Mouse (Mus musculus): ENCODE results near the gene Gm20388. TPM values are rescaled to one million over a fixed set of nuclear protein-coding genes. Genes with fewer than 3 reads are reported as not detected.
A peak's percentile ranks its signal among the peaks of the same experiment; 100 is the strongest.

Gm20388 gene
- polyA plus RNA-seq, 1 experiment from 2014 or later: not detected

DNA sequence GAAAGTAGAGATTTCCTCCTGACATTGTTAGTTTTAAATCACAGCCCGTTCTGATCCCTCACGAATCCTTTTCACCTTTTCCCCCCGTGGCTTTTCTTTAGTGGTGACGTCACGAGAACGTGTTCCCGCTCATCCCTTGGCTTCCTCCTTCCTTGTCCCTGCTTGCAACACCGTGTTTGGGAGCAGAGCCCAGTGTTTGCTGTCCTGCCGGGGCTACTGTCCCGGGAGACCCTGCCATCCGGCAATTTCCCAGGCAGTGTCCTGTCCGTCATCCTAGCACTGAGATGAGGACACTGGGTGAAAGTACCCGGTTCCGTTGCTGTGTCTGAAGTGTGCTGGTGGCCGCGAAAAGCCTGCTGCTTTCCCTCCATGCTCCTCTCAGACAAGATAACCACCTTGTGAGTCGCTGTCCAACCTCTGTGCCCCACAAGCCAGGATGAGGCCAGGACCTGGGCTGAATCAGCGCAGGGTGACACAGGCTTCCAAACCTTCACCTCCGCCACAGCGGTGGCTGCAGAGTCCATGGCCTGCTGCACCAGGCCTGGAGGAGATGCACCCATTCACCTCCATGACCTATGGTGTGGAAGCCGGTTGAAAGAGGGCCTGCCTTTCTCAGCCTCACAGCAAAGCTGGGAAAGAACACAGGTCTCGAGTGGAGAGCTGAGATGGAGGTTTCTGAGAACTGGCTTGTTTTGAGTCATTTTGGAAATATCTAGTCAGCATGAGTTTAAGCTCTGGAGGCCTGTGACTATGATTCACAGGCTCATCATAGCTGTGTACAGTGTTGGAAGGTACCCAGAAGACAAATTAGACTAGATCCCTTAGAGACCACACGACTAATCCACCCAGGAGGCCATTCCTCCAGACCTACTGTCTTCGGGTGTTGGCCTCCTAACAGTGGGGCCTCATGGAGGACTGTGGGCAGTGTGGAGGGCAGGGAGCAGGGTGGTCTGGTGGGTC, 4367.6 kb downstream of the Gm20388 start:
- Histone ChIP-seq H3K4me3 (ENCODE audit: low read length) (no peak overlapping the region), H3K27me3 (ENCODE audit: control insufficient read depth, insufficient read depth, low read length) (no peaks in the 10 kb centered on the region), H3K4me2 (replicated peaks; ENCODE audit: low read depth, low read length) (no peak overlapping the region), H3K9ac (ENCODE audit: low read depth, low read length) (no peak overlapping the region), H3K27ac (ENCODE audit: low read depth, low read length) (no peak overlapping the region), H3K9me3 (ENCODE audit: control insufficient read depth, low read length) (no peaks in the 10 kb centered on the region), H3K4me1 (ENCODE audit: control insufficient read depth, insufficient read depth, low read length) (peaks cover 13% of the 10 kb centered on the region), H3K36me3 (ENCODE audit: control insufficient read depth, insufficient read depth, low read length) (no peaks in the 10 kb centered on the region)
- WGBS: 78% methylated on average over 24 of the region's 24 CpGs
- no peak for ATAC-seq (ENCODE audit: low FRiP score, low TSS enrichment)

- H3K9ac ChIP-seq (ENCODE audit: low read depth, low read length): no peak overlapping the region
- no peak for ATAC-seq (ENCODE audit: low FRiP score, low TSS enrichment)
- H3K27ac ChIP-seq (ENCODE audit: low read depth, low read length): no peak overlapping the region
- no peaks in the 10 kb centered on the region for H3K27me3 ChIP-seq (ENCODE audit: control insufficient read depth, insufficient read depth, low read length)
- 84% methylated on average over 7 of the region's 7 CpGs for WGBS
- no peaks in the 10 kb centered on the region for H3K9me3 ChIP-seq (ENCODE audit: control insufficient read depth, low read length)
- no peak overlapping the region for H3K4me3 ChIP-seq (ENCODE audit: low read length)
- H3K36me3 ChIP-seq (ENCODE audit: control insufficient read depth, insufficient read depth, low read length): no peaks in the 10 kb centered on the region
- H3K4me1 ChIP-seq (ENCODE audit: control insufficient read depth, insufficient read depth, low read length): peaks cover 17% of the 10 kb centered on the region
- H3K4me2 ChIP-seq (replicated peaks; ENCODE audit: low read depth, low read length): no peak overlapping the region
Measured at GRCm38 (mm10) chr8:124278956-124279689, 4368.5 kb downstream of the Gm20388 start.

DNA sequence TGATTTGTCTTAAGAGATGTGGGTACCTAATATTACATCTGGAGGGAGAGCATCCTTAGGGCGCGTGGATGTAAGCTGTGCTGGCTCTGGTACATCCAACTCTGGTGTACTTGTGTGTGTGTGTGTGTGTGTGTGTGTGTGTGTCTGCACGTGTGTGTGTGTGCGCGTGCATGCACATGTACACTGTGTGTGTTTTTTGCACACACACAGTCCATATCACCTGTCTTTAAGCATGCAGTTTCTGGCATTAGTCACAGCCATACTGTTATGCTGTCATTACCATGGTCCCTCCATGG, 4369.0 kb downstream of the Gm20388 start:
- Histone ChIP-seq H3K9me3 (ENCODE audit: control insufficient read depth, low read length) (no peaks in the 10 kb centered on the region), H3K36me3 (ENCODE audit: control insufficient read depth, insufficient read depth, low read length) (no peaks in the 10 kb centered on the region), H3K27ac (ENCODE audit: low read depth, low read length) (no peak overlapping the region), H3K4me1 (ENCODE audit: control insufficient read depth, insufficient read depth, low read length) (peaks cover 23% of the 10 kb centered on the region), H3K4me2 (replicated peaks; ENCODE audit: low read depth, low read length) (no peak overlapping the region), H3K27me3 (ENCODE audit: control insufficient read depth, insufficient read depth, low read length) (no peaks in the 10 kb centered on the region), H3K9ac (ENCODE audit: low read depth, low read length) (no peak overlapping the region), H3K4me3 (ENCODE audit: low read length) (no peak overlapping the region)
- 99% methylated on average over 5 of the region's 5 CpGs for WGBS
- ATAC-seq (ENCODE audit: low FRiP score, low TSS enrichment): no peak

GRCm38 (mm10) chr8:124281700-124282541, 4371.3 kb downstream of the Gm20388 start:
- Histone ChIP-seq H3K9ac (ENCODE audit: low read depth, low read length) (no peak overlapping the region), H3K4me3 (ENCODE audit: low read length) (no peak overlapping the region), H3K36me3 (ENCODE audit: control insufficient read depth, insufficient read depth, low read length) (no peaks in the 10 kb centered on the region), H3K9me3 (ENCODE audit: control insufficient read depth, low read length) (no peaks in the 10 kb centered on the region), H3K4me1 (ENCODE audit: control insufficient read depth, insufficient read depth, low read length) (peaks cover 45% of the 10 kb centered on the region), H3K27me3 (ENCODE audit: control insufficient read depth, insufficient read depth, low read length) (no peaks in the 10 kb centered on the region), H3K27ac (ENCODE audit: low read depth, low read length) (no peak overlapping the region), H3K4me2 (replicated peaks; ENCODE audit: low read depth, low read length) (no peak overlapping the region)
- 65% methylated on average over 11 of the region's 11 CpGs for WGBS
- no peak for ATAC-seq (ENCODE audit: low FRiP score, low TSS enrichment)

DNA sequence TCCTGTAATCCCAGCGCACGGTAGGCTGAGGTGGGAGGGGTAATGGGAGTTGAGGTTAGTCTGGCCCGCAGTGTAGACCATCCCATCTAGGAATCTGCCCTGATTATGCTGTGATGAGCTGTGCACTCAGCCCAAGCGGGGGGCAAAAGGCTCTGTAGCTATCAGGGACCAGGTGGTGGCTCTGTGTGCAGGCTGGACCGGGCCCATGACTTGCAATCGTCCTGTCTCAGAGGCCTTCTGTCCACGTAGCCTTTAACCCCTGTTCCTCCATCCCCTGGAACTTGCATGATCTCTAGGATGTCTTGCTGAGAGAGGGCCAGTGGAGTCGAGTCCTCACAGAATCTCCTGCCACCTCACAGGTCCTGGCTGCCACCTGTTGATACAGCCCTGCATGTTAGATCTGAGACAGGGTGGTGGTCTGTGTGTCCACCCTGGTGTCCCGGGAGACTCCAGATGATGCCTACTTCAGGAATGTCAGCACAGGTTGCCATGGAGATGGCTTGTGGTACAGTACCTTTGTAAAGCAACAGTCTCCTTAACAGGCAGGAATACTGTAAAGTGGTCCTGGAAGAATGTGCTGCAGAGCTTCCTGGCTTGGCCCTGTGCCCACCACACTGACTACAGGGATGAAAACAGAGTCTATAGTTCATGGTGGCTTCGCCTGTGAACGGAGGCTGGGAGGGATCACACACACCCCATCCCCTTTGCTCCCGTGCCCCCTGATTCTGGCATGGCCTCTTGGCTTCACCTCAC, 4372.4 kb downstream of the Gm20388 start:
- no peak overlapping the region for H3K9ac ChIP-seq (ENCODE audit: low read depth, low read length)
- no peak for ATAC-seq (ENCODE audit: low FRiP score, low TSS enrichment)
- WGBS: 81% methylated on average over 12 of the region's 12 CpGs
- H3K27me3 ChIP-seq (ENCODE audit: control insufficient read depth, insufficient read depth, low read length): no peaks in the 10 kb centered on the region
- no peak overlapping the region for H3K4me2 ChIP-seq (replicated peaks; ENCODE audit: low read depth, low read length)
- no peak overlapping the region for H3K27ac ChIP-seq (ENCODE audit: low read depth, low read length)
- H3K4me1 ChIP-seq (ENCODE audit: control insufficient read depth, insufficient read depth, low read length): peaks cover 48% of the 10 kb centered on the region
- no peaks in the 10 kb centered on the region for H3K9me3 ChIP-seq (ENCODE audit: control insufficient read depth, low read length)
- H3K36me3 ChIP-seq (ENCODE audit: control insufficient read depth, insufficient read depth, low read length): no peaks in the 10 kb centered on the region
- no peak overlapping the region for H3K4me3 ChIP-seq (ENCODE audit: low read length)

GRCm38 (mm10) chr8:124283644-124284332, 4373.1 kb downstream of the Gm20388 start:
- Histone ChIP-seq H3K27me3 (ENCODE audit: control insufficient read depth, insufficient read depth, low read length) (no peaks in the 10 kb centered on the region), H3K27ac (ENCODE audit: low read depth, low read length) (peak overlapping the region; percentile 61; the same call in 1 of the 2 replicates), H3K9ac (ENCODE audit: low read depth, low read length) (peak overlapping the region; percentile 40; the same call in 1 of the 2 replicates), H3K4me1 (ENCODE audit: control insufficient read depth, insufficient read depth, low read length) (peaks cover 48% of the 10 kb centered on the region), H3K36me3 (ENCODE audit: control insufficient read depth, insufficient read depth, low read length) (no peaks in the 10 kb centered on the region), H3K4me2 (replicated peaks; ENCODE audit: low read depth, low read length) (no peak overlapping the region), H3K9me3 (ENCODE audit: control insufficient read depth, low read length) (no peaks in the 10 kb centered on the region), H3K4me3 (ENCODE audit: low read length) (no peak overlapping the region)
- 0 out of 2 replicates have a peak, but pooled peaks have one; percentile 24 for ATAC-seq (ENCODE audit: low FRiP score, low TSS enrichment)
- WGBS: 48% methylated on average over 11 of the region's 11 CpGs

- Histone ChIP-seq H3K36me3 (ENCODE audit: control insufficient read depth, insufficient read depth, low read length) (no peaks in the 10 kb centered on the region), H3K9me3 (ENCODE audit: control insufficient read depth, low read length) (no peaks in the 10 kb centered on the region), H3K27ac (ENCODE audit: low read depth, low read length) (peak overlapping the region; percentile 61; the same call in 1 of the 2 replicates), H3K27me3 (ENCODE audit: control insufficient read depth, insufficient read depth, low read length) (no peaks in the 10 kb centered on the region), H3K9ac (ENCODE audit: low read depth, low read length) (no peak overlapping the region; the same call in 1 of the 2 replicates), H3K4me2 (replicated peaks; ENCODE audit: low read depth, low read length) (no peak overlapping the region), H3K4me1 (ENCODE audit: control insufficient read depth, insufficient read depth, low read length) (peaks cover 48% of the 10 kb centered on the region), H3K4me3 (ENCODE audit: low read length) (no peak overlapping the region)
- 22% methylated on average over 6 of the region's 6 CpGs for WGBS
- ATAC-seq (ENCODE audit: low FRiP score, low TSS enrichment): peak; percentile 39; the same call in 1 of the 2 replicates
Measured at GRCm38 (mm10) chr8:124284333-124284711, 4373.7 kb downstream of the Gm20388 start.
